Mouse (Mus musculus) G1E (cell line): ENCODE measurements around the gene Cdk20.

Experiments
- CTCF ChIP-seq: IDR thresholded peaks from 2 replicates; pipeline ENCODE4 v1.5.1; 2012; ENCODE audit warnings: low read depth, low read length, inconsistent platforms, mixed read lengths
- GATA1 ChIP-seq: IDR thresholded peaks from 2 replicates; pipeline ENCODE4 v1.6.1; 2012; ENCODE audit warnings: borderline replicate concordance, low read length, inconsistent platforms, mixed read lengths

DNA sequence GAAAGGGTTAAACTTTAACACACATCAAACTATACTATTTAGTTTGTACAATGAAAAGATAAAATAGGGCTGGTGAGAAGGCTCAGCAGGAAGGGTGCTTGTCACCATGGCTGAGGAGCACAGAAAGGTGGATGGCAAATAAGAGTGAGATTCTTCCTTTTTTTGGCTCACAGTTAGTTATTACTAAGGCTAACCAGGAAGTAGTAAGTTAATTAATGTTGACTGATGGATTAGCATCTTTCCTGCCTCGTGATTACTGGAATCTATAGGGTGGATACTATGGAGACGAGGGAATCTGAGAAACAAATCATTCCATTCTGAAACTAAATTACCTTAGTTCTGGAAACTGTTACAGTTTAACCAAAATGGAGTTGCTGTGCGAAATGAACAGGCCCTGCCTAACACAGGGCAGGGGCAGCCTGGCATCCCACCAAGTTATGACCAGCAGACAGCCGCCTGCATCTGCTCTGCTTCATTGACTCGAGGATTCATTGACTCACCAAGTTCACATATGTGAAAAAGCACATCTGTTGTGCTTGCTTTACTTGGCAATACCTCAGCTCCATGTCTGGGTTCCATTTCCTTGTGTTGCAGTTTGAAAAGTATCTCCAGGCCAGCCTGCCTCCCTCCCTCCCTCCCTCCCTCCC is 15.0 kb upstream of the Cdk20 start:
- TF ChIP-seq GATA1, result no peak
- TF ChIP-seq CTCF, result no peak
